Mouse (Mus musculus) embryonic stem cell, embryonic (primary cell): ENCODE measurements at regions not wholly inside any gene's neighbourhood (a gene's known extent, or its start where the extent isn't known, plus 50 kb on each side); places are given as distances from the start of the nearest gene placed in this dataset.

Experiments used
- CTCF ChIA-PET, 4 experiments: fragments of 300-600 bp in 2 of 4; fragments of 350-600 bp in 2 of 4; sonication (Branson Sonifier 250); formaldehyde crosslinking; loops; one replicate each; lab custom pipeline; 2022; ENCODE audit warnings: inconsistent platforms in 2 of 4; lab: Charles Lee
- POLR2A ChIA-PET, 4 experiments: fragments of 300-600 bp in 2 of 4; fragments of 350-600 bp in 2 of 4; sonication (Branson Sonifier 250); formaldehyde crosslinking; loops; one replicate each; lab custom pipeline; 2022; ENCODE audit warnings: antibody characterized with exemption in 4 of 4, inconsistent platforms in 1 of 4; lab: Charles Lee

GRCm38 (mm10) chrX:99245541-99245940 lies 109.6 kb downstream of the Efnb1 start:
- CTCF ChIA-PET = no interaction called here
- POLR2A ChIA-PET = no interaction called here

DNA sequence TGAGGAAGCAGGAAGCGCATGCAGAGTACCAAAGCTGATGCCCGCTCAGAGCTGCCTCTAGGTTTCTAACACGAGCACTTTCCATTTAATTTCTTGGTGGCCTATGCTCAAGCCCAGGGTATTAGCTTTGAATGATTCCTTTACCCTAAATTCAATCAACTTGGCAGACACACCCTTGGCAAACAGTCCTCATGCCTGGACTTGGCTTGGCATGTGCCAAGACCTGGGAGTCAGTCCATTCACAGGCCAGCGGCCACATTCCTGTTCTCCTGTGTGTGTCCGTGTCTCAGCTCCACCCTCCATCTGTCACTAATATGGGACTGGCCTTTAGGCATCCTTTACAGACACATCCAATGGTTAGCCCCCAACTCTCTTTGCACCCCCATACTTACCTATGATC lies 107.3 kb downstream of the Efnb1 start:
- ChIA-PET POLR2A (no interaction called here), CTCF (no interaction called here)

DNA sequence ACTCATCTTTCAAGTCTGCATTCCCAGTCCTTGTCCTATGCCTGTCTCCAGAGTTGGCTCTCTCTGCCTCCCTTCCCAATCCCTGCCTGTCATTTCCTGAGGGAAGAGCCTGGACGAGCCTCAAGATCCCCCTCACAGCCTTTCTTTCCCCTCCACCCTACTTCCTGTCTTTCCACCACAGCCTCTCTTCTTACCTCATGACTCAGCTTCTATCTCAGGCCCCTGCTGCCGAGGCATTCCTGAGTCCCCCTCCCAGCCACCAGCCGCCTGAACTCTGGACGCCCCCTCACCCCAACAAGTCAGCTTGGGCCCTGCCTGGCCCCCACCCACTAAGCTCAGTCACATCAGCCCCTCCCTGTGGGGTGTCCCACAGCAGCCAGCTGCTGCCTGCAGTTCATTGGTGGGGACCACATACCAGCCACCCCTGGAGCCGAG lies 105.8 kb downstream of the Efnb1 start:
- ChIA-PET POLR2A (interaction anchor here in 1 of 4 experiments (1.0 kb wide), 1 partner anchor 24 kb away, joined by 3 read pairs; no protein-coding TSS in a partner anchor), CTCF (no interaction called here)

GRCm38 (mm10) chrX:99233035-99233434 lies 97.1 kb downstream of the Efnb1 start:
- ChIA-PET POLR2A (no interaction called here), CTCF (no interaction called here)

DNA sequence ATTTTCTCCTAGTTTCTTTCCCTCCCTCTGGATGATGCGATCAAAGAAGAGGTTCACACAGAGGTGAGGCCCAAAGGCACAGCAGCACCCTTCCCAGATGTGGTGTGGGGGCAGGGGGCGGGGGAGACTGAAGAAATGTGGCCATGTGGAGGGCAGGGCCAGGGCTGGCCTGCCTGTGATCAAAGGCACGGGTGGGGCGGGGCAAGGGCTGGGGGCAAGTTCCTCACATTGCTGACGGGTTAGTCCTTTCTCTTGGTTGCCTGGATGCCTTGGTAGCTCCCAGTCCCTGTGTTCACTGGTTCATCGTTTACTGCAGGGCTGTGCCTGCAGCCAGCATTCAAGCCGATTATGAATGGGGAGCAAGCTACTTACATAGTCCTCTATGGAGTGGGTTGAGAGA lies 96.4 kb downstream of the Efnb1 start:
- ChIA-PET POLR2A (no interaction called here), CTCF (no interaction called here)

GRCm38 (mm10) chrX:99225111-99225752 lies 89.3 kb downstream of the Efnb1 start:
- ChIA-PET POLR2A (interaction anchor here in 1 of 4 experiments (1.1 kb wide), 1 partner anchor 83 kb away, joined by 3 read pairs; no protein-coding TSS in a partner anchor), CTCF (interaction anchor here in 1 of 4 experiments (0.6 kb wide), 2 partner anchors 190 to 1077 kb away, joined by 3 to 10 read pairs; no protein-coding TSS in a partner anchor)

DNA sequence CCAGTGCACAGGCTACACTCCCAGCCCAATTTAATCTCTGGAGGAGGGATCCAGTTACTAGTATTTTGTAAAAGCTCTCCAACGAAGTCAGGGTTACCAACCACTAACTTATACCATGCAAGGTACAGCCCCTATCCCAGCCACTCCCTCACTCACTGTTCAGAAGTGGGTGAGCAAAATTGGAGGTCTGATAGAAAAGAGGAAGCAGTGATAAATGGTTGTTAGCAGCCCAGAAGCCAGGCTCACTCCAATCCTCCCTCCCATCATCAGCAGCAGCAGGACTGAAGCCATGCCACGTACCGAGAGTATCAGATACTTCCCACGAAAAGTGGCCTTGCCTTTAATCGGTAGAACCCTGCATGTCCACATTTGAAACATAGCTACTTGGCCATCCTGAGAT lies 86.1 kb downstream of the Efnb1 start:
- ChIA-PET POLR2A (no interaction called here), CTCF (interaction anchor here in 1 of 4 experiments (0.5 kb wide), 1 partner anchor 445 kb away, joined by 4 read pairs; no protein-coding TSS in a partner anchor)

GRCm38 (mm10) chrX:99220674-99221455 lies 84.9 kb downstream of the Efnb1 start:
- CTCF ChIA-PET = interaction anchor here in 1 of 4 experiments (0.6 kb wide), 1 partner anchor 354 kb away, joined by 3 read pairs; no protein-coding TSS in a partner anchor
- POLR2A ChIA-PET = no interaction called here

DNA sequence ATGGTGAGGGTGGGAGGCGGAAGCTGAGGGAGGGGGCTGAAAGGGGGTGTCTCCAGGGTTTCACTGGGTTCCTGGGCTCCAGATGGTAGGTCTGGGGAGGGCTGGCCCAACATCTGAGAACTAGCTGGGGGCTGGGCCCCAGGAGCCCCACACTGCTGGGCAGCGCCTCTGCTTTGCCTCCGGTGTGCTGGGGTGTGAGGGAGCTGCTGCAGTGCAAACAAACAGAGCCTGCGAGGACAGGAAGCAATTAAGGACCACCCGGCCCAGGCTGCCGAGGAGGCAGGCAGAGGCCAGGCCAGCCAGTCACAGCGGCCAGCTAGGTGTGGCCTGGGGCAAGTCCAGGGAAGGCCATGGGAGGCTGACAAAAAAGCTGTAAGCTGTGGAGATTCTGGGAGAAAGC lies 82.3 kb downstream of the Efnb1 start:
- ChIA-PET CTCF (interaction anchor here in 1 of 4 experiments (0.6 kb wide), 1 partner anchor 234 kb away, joined by 6 read pairs; no protein-coding TSS in a partner anchor), POLR2A (interaction anchor here in 2 of 4 experiments (0.5 to 0.7 kb wide), 2 partner anchors 201 to 253 kb away, joined by 3 read pairs; partner anchors contain the start of gene Pja1 (in 1 of the 2))

DNA sequence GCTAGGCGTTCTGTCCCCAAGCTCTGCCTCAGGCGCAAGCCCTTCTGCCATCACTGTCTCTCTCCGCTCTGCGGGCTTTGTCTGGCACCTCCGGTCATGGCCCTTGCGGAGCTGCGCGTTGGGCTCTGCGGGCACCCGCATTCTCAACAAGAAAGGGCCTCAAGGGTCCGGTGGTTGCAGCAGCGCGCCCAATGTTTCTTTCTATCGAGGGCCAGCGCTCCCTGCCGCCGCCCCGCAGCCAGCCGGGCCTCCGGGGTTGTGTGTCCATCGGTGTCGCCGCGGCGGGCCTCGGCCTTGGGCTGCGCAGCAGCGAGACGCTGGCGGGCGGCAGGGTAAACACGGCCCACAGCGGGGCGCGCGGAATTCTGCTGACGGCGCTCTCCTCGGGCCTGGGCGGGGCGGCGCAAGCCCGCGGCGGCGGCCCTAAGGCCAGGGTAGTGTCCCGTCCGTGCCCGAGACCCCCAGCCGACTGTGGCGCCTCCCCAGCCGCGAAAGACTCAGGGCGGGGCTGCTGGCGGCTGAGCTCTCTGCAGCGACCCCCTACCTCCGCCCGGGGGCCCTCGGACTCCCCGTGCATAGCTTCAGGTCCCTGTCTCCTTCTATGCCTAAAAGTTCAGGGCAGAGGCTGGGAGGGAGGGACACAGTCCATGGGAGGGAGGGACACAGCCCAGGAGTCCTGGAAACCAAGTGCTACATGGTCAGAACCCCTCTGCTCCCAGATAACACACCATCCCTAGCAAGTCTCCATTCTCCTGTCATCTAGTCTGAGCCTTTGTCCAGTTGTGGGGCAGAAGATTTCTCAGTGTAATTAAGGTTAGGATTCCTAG lies 80.9 kb downstream of the Efnb1 start:
- ChIA-PET POLR2A (interaction anchor here in 3 of 4 experiments (0.6 to 1.4 kb wide), 3 partner anchors 25 to 901 kb away, joined by 3 to 4 read pairs (median 3); partner anchors contain the start of gene Efnb1 (in 1 of the 3)), CTCF (no interaction called here)

- CTCF ChIA-PET = no interaction called here
- POLR2A ChIA-PET = interaction anchor here in 2 of 4 experiments (0.7 to 1.4 kb wide), 2 partner anchors 80 to 226 kb away, joined by 4 read pairs; partner anchors contain the start of gene Efnb1 (in 1 of the 2)
Measured at GRCm38 (mm10) chrX:99215931-99216330, 80.0 kb downstream of the Efnb1 start.

GRCm38 (mm10) chrX:99215111-99215510 lies 79.2 kb downstream of the Efnb1 start:
- POLR2A ChIA-PET = no interaction called here
- CTCF ChIA-PET = no interaction called here

DNA sequence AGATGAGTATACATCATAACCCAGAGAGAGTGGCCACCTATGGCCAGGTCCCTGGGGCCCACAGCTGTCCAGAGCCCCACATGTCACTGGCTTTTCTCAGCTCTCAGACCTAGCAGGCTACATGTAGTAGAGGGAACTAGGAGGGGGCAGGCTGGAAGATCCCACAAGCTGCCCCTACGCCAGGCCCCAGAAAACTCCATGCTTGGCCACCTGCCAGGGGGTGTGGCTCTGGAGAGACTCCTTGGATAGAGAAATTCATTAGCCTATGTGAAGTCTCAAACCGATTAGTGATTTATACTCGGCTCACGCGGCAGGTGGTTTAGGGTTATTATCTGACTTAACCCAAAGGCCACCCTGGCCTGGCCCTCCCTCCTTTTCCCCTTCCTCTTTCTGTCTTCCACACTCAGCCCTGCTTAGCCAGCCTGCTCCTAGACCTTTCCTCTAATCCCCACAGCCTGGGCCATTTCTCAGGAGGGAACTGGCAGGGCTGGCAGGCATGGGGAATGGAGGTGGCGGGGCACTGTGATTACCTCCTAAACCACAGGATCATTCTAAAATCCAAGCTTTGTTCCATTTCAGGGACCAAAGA lies 77.7 kb downstream of the Efnb1 start:
- ChIA-PET CTCF (interaction anchor here in 1 of 4 experiments (0.7 kb wide), 1 partner anchor 197 kb away, joined by 5 read pairs; no protein-coding TSS in a partner anchor), POLR2A (no interaction called here)

DNA sequence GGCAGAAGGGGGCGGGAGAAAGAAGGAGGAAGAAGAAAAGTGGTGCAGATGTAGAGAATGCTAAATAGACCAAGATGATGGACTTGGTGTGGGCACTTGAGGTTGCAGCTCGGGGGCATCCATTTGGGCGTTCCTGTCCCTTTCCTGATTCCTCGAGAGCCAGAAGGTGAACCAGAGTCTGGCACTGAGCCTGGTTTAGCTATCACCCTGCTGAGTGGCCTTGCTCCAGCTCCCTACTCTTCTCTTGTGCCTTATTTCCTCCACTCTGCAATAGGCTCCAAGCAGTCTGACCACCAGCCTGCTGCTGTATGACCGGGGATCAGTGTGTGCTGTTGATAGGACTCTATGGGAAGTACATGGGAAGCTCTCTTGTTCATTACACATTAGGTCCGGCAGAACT lies 68.1 kb downstream of the Efnb1 start:
- ChIA-PET CTCF (interaction anchor here in 1 of 4 experiments (0.7 kb wide), 1 partner anchor 405 kb away, joined by 3 read pairs; no protein-coding TSS in a partner anchor), POLR2A (interaction anchor here in 1 of 4 experiments (0.7 kb wide), 1 partner anchor 297 kb away, joined by 3 read pairs; no protein-coding TSS in a partner anchor)

DNA sequence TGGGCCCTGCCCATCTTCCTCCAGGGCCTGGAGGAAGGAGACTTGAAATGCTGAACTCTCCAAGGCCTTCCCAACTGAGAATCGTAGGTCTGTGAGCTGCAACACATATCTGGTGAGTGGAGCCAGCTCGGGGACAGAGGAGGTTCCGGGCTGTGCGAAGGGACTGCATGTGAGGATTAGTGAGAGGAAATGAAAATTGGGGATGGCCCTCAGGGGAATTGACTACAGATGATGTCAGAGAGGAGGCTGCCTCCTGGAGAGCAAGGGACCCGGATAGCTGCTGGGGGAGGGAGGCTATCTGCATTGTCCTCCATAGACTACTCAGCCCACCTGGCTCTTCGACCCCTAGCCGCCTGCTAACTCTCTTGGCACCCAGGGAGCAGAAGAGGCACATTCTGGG lies 65.2 kb downstream of the Efnb1 start:
- POLR2A ChIA-PET = no interaction called here
- CTCF ChIA-PET = no interaction called here

DNA sequence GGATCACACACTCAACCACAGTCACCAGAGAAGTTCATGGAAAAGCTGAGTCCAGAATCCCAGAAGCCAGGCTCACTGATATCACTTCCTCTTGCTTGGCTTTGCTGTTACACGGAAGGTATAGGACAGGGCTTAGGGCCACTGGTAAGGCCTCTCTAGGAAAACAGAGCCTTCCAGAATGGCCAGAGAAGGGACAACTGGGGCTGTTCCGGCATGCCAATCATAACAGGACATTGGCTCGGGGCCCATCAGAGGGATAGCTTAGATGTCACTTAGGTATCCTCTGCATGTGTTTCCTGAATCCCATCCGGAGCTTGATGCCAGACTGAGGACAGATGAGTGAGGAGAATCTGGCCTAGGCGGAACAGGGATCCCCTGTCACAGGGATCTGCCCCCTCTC lies 63.7 kb downstream of the Efnb1 start:
- POLR2A ChIA-PET = no interaction called here

GRCm38 (mm10) chrX:99198961-99199631 lies 63.2 kb downstream of the Efnb1 start:
- ChIA-PET CTCF (no interaction called here), POLR2A (interaction anchor here in 1 of 4 experiments (1.0 kb wide), 1 partner anchor 64 kb away, joined by 3 read pairs; no protein-coding TSS in a partner anchor)

More for the DNA sequence above, 63.7 kb downstream of the Efnb1 start:
- CTCF ChIA-PET = no interaction called here
